Mouse (Mus musculus) hindbrain, embryonic 11.5 days (tissue): ENCODE results near the gene Cd163l1. TPM values are rescaled to one million over a fixed set of nuclear protein-coding genes. Genes with fewer than 3 reads are reported as not detected.

Source experiments
- ATAC-seq: fragments of 200-750 bp; cut with Nextera tagmentation; 2 replicates; pipeline ENCODE4 v1.8.0; 2017; ENCODE audit warnings: mild to moderate bottlenecking, moderate TSS enrichment, moderate library complexity; ENCODE audit not compliant: low FRiP score
- DNase-seq: peaks from one replicate; pipeline ENCODE4 v3.0.0-alpha.2; 2015; ENCODE audit warnings: low spot score
- H3K27ac ChIP-seq: fragments of 300-500 bp; sonication (generic); 2 replicates; pipeline ENCODE4 v1.5.1; 2014; ENCODE audit warnings: mild to moderate bottlenecking, low read depth, low read length
- H3K27me3 ChIP-seq: fragments of 300-500 bp; sonication (generic); 2 replicates; pipeline ENCODE4 v1.6.1; 2014; ENCODE audit warnings: mild to moderate bottlenecking, low read length, moderate library complexity, mixed read lengths; ENCODE audit not compliant: control insufficient read depth, insufficient read depth
- H3K36me3 ChIP-seq: fragments of 300-500 bp; sonication (generic); 2 replicates; pipeline ENCODE4 v1.6.1; 2014; ENCODE audit warnings: mild to moderate bottlenecking, low read length, moderate library complexity, mixed read lengths; ENCODE audit not compliant: control insufficient read depth, insufficient read depth
- H3K4me1 ChIP-seq: fragments of 300-500 bp; sonication (generic); replicated peaks from 2 replicates; pipeline ENCODE4 v1.6.1; 2014; ENCODE audit warnings: low read length, mixed read lengths; ENCODE audit not compliant: control insufficient read depth, insufficient read depth
- H3K4me2 ChIP-seq: fragments of 300-500 bp; sonication (generic); replicated peaks from 2 replicates; pipeline ENCODE4 v1.6.1; 2014; ENCODE audit warnings: mild to moderate bottlenecking, low read depth, low read length
- H3K4me3 ChIP-seq: fragments of 300-500 bp; sonication (generic); 2 replicates; pipeline ENCODE4 v1.5.1; 2014; ENCODE audit warnings: low read depth, low read length
- H3K9ac ChIP-seq: fragments of 300-500 bp; sonication (generic); 2 replicates; pipeline ENCODE4 v1.6.1; 2014; ENCODE audit warnings: low read depth, low read length
- H3K9me3 ChIP-seq: fragments of 300-500 bp; sonication (generic); 2 replicates; pipeline ENCODE4 v1.6.1; 2016; ENCODE audit warnings: low read length; ENCODE audit not compliant: control insufficient read depth
- WGBS: fragments of 180-500 bp; shearing (Covaris S2); extraction: QIAGEN DNeasy Blood & Tissue Kit; methylation state at CpG from one replicate; pipeline ENCODE4 v1.1.7; 2014; 5-methylcytosine and 5-hydroxymethylcytosine counted together
- polyA plus RNA-seq: library from polyadenylated mRNA; unstranded; fragments of >200 nt; fragmentation: Nextera tagmentation; extraction: Ambion mirVana; gene quantifications from 2 replicates; pipeline ENCODE4 v1.2.1, GENCODE M21; 2014

Cd163l1 gene
- polyA plus RNA-seq, 1 experiment from 2014 or later = not detected

DNA sequence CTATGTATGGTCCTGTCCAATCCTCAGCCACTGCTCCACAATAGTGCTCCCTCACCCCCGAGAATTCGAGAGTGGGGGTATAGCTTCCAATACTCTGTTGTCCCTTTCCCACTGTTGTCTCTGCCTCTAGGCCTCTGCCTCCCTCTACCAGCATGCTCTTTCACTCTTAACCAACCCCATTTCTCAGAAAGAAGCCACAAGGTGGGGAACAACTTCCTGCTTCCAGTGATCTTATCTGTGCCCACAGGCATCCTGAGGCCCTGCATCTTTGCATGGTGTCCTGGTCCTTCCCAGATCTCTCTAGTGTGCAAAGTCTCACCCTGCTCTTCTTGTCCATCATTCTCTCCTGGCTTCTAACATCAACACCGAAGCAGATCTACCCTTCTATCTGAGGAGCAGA is 11.2 kb upstream of the Cd163l1 start:
- Histone ChIP-seq H3K36me3 (no peaks in the 10 kb centered on the region), H3K4me2 (no peak overlapping the region), H3K4me1 (no peaks in the 10 kb centered on the region), H3K27me3 (no peaks in the 10 kb centered on the region), H3K27ac (no peak overlapping the region), H3K4me3 (no peak overlapping the region), H3K9ac (no peak overlapping the region), H3K9me3 (no peaks in the 10 kb centered on the region)
- WGBS = 89% methylated on average over 3 of the region's 3 CpGs
- ATAC-seq (no peak), DNase-seq (no peak)

DNA sequence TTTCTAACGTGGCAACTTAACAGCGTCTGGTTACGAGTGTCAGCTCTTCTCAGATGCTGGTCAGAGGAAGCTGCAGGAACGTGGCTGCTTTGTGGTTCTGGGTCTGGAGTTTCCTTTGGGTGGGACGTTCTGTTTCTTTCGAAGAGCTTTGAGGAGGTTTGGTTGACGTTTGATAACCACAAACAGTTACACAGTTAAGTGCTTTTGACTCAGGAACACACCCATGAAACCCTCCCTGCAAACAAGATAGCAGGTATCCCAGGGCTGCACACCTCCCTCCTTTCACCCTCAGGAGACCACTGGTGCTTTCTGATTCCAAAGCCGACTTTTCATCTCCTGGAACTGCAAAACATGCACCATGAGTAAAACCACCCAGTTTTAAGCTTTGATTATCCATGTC is 9.9 kb upstream of the Cd163l1 start:
- Histone ChIP-seq H3K27ac (no peak overlapping the region), H3K4me1 (no peaks in the 10 kb centered on the region), H3K4me3 (no peak overlapping the region), H3K9ac (no peak overlapping the region), H3K36me3 (no peaks in the 10 kb centered on the region), H3K4me2 (no peak overlapping the region), H3K27me3 (no peaks in the 10 kb centered on the region), H3K9me3 (no peaks in the 10 kb centered on the region)
- ATAC-seq = no peak
- 85% methylated on average over 8 of the region's 8 CpGs for WGBS
- DNase-seq = no peak

DNA sequence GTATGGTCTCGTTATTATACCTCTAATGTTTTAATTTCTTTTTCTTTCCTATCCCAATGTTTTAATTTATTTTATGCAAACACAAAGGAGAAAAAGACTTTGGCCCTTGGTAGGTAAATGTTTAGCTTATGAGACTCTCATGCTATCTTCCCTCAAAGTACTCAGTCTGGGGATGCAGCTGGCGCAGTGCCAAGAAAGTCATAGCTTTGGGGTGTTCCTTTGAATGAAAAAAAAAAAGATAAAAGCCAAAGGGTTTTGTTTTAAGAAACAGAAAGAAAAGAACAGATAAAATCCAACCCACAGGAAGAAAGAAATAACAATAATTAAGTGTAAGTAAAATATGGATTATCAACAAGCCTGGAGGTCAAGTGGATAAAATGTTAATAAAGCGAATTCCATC is 9.4 kb upstream of the Cd163l1 start:
- Histone ChIP-seq H3K9me3 (no peaks in the 10 kb centered on the region), H3K4me3 (no peak overlapping the region), H3K36me3 (no peaks in the 10 kb centered on the region), H3K27me3 (no peaks in the 10 kb centered on the region), H3K27ac (no peak overlapping the region), H3K4me2 (no peak overlapping the region), H3K4me1 (no peaks in the 10 kb centered on the region), H3K9ac (no peak overlapping the region)
- WGBS = 90% methylated on average over 3 of the region's 3 CpGs
- DNase-seq (no peak), ATAC-seq (no peak)

DNA sequence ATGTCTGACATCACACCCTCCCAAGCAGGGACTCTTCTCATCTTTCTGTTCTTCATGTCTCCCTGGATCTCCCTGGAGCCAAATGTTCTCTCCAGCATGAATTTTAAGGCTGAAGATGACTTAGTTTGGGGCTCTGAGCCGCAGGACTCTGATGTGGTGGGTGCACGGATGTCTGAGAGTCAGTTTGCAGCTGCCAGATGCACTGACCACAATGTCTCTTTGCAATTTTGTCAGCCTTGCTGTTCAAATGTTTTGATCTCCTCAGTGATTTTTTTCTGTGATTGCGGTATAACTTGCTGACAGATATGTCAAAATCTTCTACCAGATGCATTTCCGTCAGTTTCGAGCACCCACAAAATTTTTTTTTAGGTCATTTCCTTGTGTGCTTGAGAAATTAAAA is 4.2 kb upstream of the Cd163l1 start:
- no peaks in the 10 kb centered on the region for H3K36me3 ChIP-seq
- H3K27me3 ChIP-seq = no peaks in the 10 kb centered on the region
- H3K9ac ChIP-seq = no peak overlapping the region
- H3K4me3 ChIP-seq = no peak overlapping the region
- no peak overlapping the region for H3K4me2 ChIP-seq
- H3K4me1 ChIP-seq = no peaks in the 10 kb centered on the region
- no peak overlapping the region for H3K27ac ChIP-seq
- ATAC-seq = no peak
- 83% methylated on average over 5 of the region's 5 CpGs for WGBS
- no peak for DNase-seq
- H3K9me3 ChIP-seq = no peaks in the 10 kb centered on the region

DNA sequence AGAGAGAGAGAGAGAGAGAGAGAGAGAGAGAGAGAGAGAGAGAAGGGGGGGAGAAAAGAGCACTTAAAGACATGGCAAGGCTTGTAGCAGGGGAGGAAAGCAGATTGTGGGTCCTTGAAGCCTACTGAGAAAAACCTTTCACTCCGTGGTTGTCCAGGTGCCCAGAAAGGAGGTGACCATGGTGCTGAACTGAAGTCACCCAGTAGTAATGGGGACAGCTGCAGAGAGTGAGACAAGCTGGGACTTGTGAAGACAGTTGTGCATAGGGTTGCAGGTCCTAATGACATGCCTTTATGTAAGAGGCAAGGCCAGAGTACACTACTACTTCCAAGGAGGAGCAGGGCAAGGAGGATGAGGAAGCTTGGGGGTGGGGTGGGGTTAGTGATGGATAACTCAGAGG is 1.2 kb downstream of the Cd163l1 start:
- Histone ChIP-seq H3K27ac (no peak overlapping the region), H3K36me3 (no peaks in the 10 kb centered on the region), H3K4me1 (no peaks in the 10 kb centered on the region), H3K4me2 (no peak overlapping the region), H3K4me3 (no peak overlapping the region), H3K9me3 (no peaks in the 10 kb centered on the region), H3K9ac (no peak overlapping the region), H3K27me3 (no peaks in the 10 kb centered on the region)
- 24% methylated on average over 1 of the region's 1 CpGs for WGBS
- ATAC-seq = no peak
- no peak for DNase-seq

DNA sequence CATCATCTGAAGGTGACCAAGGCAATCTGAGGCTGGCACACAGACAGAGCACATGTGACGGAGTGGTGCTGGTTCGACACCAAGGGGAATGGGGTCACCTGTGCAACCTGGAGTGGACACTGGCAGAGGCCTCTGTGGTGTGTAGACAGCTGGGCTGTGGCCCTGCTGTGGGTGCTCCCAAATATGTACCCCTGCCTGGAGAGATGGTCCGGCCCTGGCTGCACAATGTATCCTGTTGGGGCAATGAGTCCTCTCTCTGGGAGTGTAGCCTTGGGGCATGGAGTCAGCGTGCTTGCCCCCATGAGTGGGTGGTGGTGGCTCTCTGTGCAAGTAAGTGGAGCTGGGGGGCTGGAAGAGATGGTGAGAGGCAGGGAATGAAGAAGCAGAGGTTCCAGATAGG is 2.3 kb downstream of the Cd163l1 start:
- Histone ChIP-seq H3K36me3 (no peaks in the 10 kb centered on the region), H3K27ac (no peak overlapping the region), H3K9ac (no peak overlapping the region), H3K4me2 (no peak overlapping the region), H3K4me3 (no peak overlapping the region), H3K27me3 (no peaks in the 10 kb centered on the region), H3K4me1 (no peaks in the 10 kb centered on the region), H3K9me3 (no peaks in the 10 kb centered on the region)
- DNase-seq (no peak), ATAC-seq (no peak)
- WGBS = 85% methylated on average over 4 of the region's 4 CpGs

DNA sequence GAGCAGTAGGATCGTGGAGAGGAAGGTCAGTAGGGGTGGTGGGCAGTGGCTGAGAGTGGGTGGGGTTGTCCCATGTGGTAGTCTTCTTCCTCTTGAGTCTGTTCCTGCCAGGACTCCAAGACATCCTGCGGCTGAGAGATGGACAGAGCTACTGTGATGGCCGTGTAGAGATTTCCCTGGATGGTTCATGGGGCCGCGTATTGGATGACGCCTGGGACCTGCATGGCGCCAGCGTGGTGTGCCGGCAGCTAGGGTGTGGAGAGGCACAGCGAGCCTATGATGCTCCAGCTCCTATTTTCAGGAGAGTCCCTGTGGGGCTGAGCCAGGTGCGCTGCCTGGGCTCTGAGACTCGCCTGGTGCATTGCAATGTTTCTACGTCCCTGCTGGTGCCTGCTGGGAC is 6.1 kb downstream of the Cd163l1 start:
- Histone ChIP-seq H3K4me2 (no peak overlapping the region), H3K36me3 (no peaks in the 10 kb centered on the region), H3K4me1 (no peaks in the 10 kb centered on the region), H3K27ac (no peak overlapping the region), H3K27me3 (no peaks in the 10 kb centered on the region), H3K9me3 (no peaks in the 10 kb centered on the region), H3K4me3 (no peak overlapping the region), H3K9ac (no peak overlapping the region)
- DNase-seq (no peak), ATAC-seq (no peak)
- WGBS = 89% methylated on average over 13 of the region's 13 CpGs

DNA sequence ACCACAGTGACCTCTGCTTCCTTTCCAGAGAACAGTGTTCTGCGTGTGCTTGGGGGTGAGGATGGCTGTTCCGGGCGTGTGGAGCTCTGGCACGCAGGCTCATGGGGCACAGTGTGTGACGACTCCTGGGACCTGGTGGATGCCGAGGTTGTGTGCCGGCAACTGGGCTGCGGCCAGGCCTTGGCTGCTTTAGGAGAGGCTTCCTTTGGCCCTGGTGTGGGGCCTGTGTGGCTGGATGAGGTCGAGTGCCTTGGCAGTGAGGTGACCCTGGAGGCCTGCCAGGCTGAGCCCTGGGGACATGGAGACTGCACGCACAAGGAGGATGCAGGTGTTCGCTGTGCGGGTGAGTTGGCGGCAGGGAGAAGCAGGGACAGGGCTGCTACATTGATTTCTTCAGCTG is 10.4 kb downstream of the Cd163l1 start:
- Histone ChIP-seq H3K9me3 (no peaks in the 10 kb centered on the region), H3K4me2 (no peak overlapping the region), H3K9ac (no peak overlapping the region), H3K27ac (no peak overlapping the region), H3K4me1 (no peaks in the 10 kb centered on the region), H3K27me3 (no peaks in the 10 kb centered on the region), H3K4me3 (no peak overlapping the region), H3K36me3 (no peaks in the 10 kb centered on the region)
- DNase-seq = no peak
- 82% methylated on average over 13 of the region's 13 CpGs for WGBS
- ATAC-seq = no peak

DNA sequence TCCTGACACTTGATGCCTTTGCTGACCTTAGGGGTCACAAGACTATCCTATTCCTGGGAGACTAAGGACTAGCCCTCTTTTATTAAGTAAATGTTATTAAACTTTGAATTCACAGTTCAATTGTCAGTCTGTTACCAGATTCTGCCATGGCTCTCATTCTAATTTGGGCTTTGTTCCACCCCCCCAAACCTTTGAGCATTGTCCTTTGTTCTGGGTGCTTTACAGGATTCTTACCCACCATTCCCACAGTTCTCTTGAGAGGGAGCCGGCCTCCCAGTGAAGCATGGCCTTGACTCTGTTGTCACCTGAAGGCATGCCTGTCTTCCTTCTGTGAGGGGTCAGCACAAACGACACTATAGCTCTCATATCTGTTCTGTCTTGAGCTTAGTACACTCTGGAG is 13.0 kb downstream of the Cd163l1 start:
- Histone ChIP-seq H3K4me1 (no peaks in the 10 kb centered on the region), H3K4me2 (no peak overlapping the region), H3K27ac (no peak overlapping the region), H3K36me3 (no peaks in the 10 kb centered on the region), H3K9me3 (no peaks in the 10 kb centered on the region), H3K27me3 (no peaks in the 10 kb centered on the region), H3K4me3 (no peak overlapping the region), H3K9ac (no peak overlapping the region)
- 62% methylated on average over 2 of the region's 2 CpGs for WGBS
- ATAC-seq = no peak
- DNase-seq = no peak
